In genomic region chr5:90224730-90225129, GRCm38 (mm10) we compare ENCODE assay signal across 7 mouse cellular contexts. TPM values are rescaled to one million over a fixed set of nuclear protein-coding genes. Genes with fewer than 3 reads are reported as not detected.
DNase-seq lines count a peak whose midpoint lies in the region; ATAC-seq and TF ChIP-seq lines count a peak whose summit lies in the region.

No protein-coding gene starts in this region.

- intact Hi-C loops in left cerebral cortex, postnatal 36 days (cut with DNase I) = loop anchor here (1.0 kb wide), 1 partner anchor 142 kb away; the partner anchor contains the start of gene Ankrd17

- peaks cover 52% of the 10 kb centered on the region for H3K36me3 ChIP-seq in hindbrain, embryonic 14.5 days (replicated peaks; ENCODE audit: control insufficient read depth, insufficient read depth)
- peaks cover 20% of the 10 kb centered on the region for H3K36me3 ChIP-seq in hindbrain, embryonic 12.5 days
- H3K36me3 ChIP-seq in ES-Bruce4 (ENCODE audit: control insufficient read depth, insufficient read depth, low read length, poor library complexity, severe bottlenecking) = peaks cover 14% of the 10 kb centered on the region
- H3K36me3 ChIP-seq in intestine, postnatal 0 days (ENCODE audit: control insufficient read depth, insufficient read depth) = peaks cover 46% of the 10 kb centered on the region

- no peaks in the 10 kb centered on the region for H3K27me3 ChIP-seq in hindbrain, embryonic 14.5 days (ENCODE audit: control insufficient read depth, insufficient read depth, low read length)
- no peaks in the 10 kb centered on the region for H3K27me3 ChIP-seq in hindbrain, embryonic 12.5 days
- H3K27me3 ChIP-seq in ES-Bruce4 (ENCODE audit: control insufficient read depth, insufficient read depth, low read length, poor library complexity, severe bottlenecking) = no peaks in the 10 kb centered on the region
- H3K27me3 ChIP-seq in intestine, postnatal 0 days (replicated peaks; ENCODE audit: control insufficient read depth, insufficient read depth, low read length) = no peaks in the 10 kb centered on the region

- H3K4me2 ChIP-seq in hindbrain, embryonic 14.5 days (replicated peaks) = peak overlapping the region; percentile 71; the same call in 1 of the 2 replicates
- no peak overlapping the region for H3K4me2 ChIP-seq in hindbrain, embryonic 12.5 days (replicated peaks)
- peak overlapping the region; percentile 74; the same call in 1 of the 2 replicates for H3K4me2 ChIP-seq in intestine, postnatal 0 days (replicated peaks; ENCODE audit: low read depth)

- H3K4me1 ChIP-seq in hindbrain, embryonic 14.5 days (replicated peaks; ENCODE audit: control insufficient read depth, insufficient read depth, low read length) = peaks cover 8% of the 10 kb centered on the region
- peaks cover 7% of the 10 kb centered on the region for H3K4me1 ChIP-seq in hindbrain, embryonic 12.5 days
- no peaks in the 10 kb centered on the region for H3K4me1 ChIP-seq in ES-Bruce4 (ENCODE audit: control insufficient read depth, insufficient read depth, low read length)
- H3K4me1 ChIP-seq in intestine, postnatal 0 days (replicated peaks; ENCODE audit: control insufficient read depth, insufficient read depth, low read length) = no peaks in the 10 kb centered on the region; the same call in 1 of the 2 replicates

- H3K9me3 ChIP-seq in hindbrain, embryonic 14.5 days (ENCODE audit: control insufficient read depth, low read length) = no peaks in the 10 kb centered on the region
- H3K9me3 ChIP-seq in hindbrain, embryonic 12.5 days (replicated peaks) = no peaks in the 10 kb centered on the region
- H3K9me3 ChIP-seq in ES-Bruce4 (replicated peaks; ENCODE audit: control insufficient read depth, insufficient read depth, low read length, poor library complexity, severe bottlenecking) = no peaks in the 10 kb centered on the region
- no peaks in the 10 kb centered on the region for H3K9me3 ChIP-seq in intestine, postnatal 0 days (ENCODE audit: control insufficient read depth)

- WGBS in hindbrain, embryonic 14.5 days = 86% methylated on average over 5 of the region's 5 CpGs
- 89% methylated on average over 5 of the region's 5 CpGs for WGBS in hindbrain, embryonic 12.5 days
- 81% methylated on average over 5 of the region's 5 CpGs for whole genome bisulfite sequencing in intestine, postnatal 0 days

- TF ChIP-seq EP300 in ES-Bruce4 (IDR thresholded peaks at IDR 0.05; ENCODE audit: insufficient read depth, low read depth, low read length) = no peak

- no peak for TF ChIP-seq POLR2A in ES-Bruce4 (IDR thresholded peaks at IDR 0.05; ENCODE audit: insufficient read depth, low read length)

- TF ChIP-seq CTCF in ES-Bruce4 (IDR thresholded peaks at IDR 0.05; ENCODE audit: low read depth, low read length) = no peak
- no peak for TF ChIP-seq CTCF in intestine, postnatal 0 days (IDR thresholded peaks at IDR 0.05; ENCODE audit: low read depth)

- no peak for DNase-seq in hindbrain, embryonic 14.5 days (ENCODE audit: low spot score)
- DNase-seq in 416B (ENCODE audit: low read depth) = peak; percentile 36
- DNase-seq in adrenal gland, adult 8-10 months = no peak
- DNase-seq in left cerebral cortex, postnatal 36 days (ENCODE audit: low spot score in 2 of 2) = no peak

- ATAC-seq in hindbrain, embryonic 14.5 days (ENCODE audit: low FRiP score) = no peak
- no peak for ATAC-seq in hindbrain, embryonic 12.5 days (ENCODE audit: low FRiP score)
- ATAC-seq in intestine, postnatal 0 days = no peak

- H3K27ac ChIP-seq in hindbrain, embryonic 14.5 days = no peak overlapping the region
- no peak overlapping the region for H3K27ac ChIP-seq in hindbrain, embryonic 12.5 days
- peak overlapping the region; percentile 74 for H3K27ac ChIP-seq in ES-Bruce4 (ENCODE audit: insufficient read depth, low read length)
- H3K27ac ChIP-seq in intestine, postnatal 0 days (ENCODE audit: low read depth, low read length) = no peak overlapping the region

- H3K4me3 ChIP-seq in hindbrain, embryonic 14.5 days (replicated peaks; ENCODE audit: low read length) = no peak overlapping the region
- no peak overlapping the region for H3K4me3 ChIP-seq in hindbrain, embryonic 12.5 days
- no peak overlapping the region for H3K4me3 ChIP-seq in ES-Bruce4 (ENCODE audit: low read depth, low read length)
- H3K4me3 ChIP-seq in intestine, postnatal 0 days (ENCODE audit: low read depth, low read length) = peak overlapping the region; percentile 79; the same call in 1 of the 2 replicates

- H3K9ac ChIP-seq in hindbrain, embryonic 14.5 days = no peak overlapping the region
- H3K9ac ChIP-seq in hindbrain, embryonic 12.5 days = no peak overlapping the region
- peak overlapping the region; percentile 20 for H3K9ac ChIP-seq in ES-Bruce4 (ENCODE audit: low read depth, poor library complexity, severe bottlenecking)
- H3K9ac ChIP-seq in intestine, postnatal 0 days (ENCODE audit: low read depth, low read length) = no peak overlapping the region

RNA-seq across cellular contexts. Expression of gene Cox18, which starts 0.9 kb away (rescaled TPM):
- 35.0 and 39.6 TPM in 2 replicates for polyA plus RNA-seq in hindbrain, embryonic 14.5 days (2014; fragmentation: Nextera tagmentation; extraction: Ambion mirVana)
- 26.6 and 28.6 TPM in 2 replicates for polyA plus RNA-seq in hindbrain, embryonic 12.5 days (2016; fragmentation: Nextera tagmentation; extraction: Ambion mirVana)
- polyA plus RNA-seq in ES-Bruce4 (2011; ENCODE audit: insufficient read depth, insufficient read length, low read depth, missing spikeins) = 33.3 and 36.3 TPM in 2 replicates
- 17.0 TPM in 2 replicates for polyA plus RNA-seq in intestine, postnatal 0 days (2015; fragmentation: Nextera tagmentation; extraction: Ambion mirVana)
- 10 to 100 TPM; 25.3 to 52.1 (median 38.0) TPM for total RNA-seq in adrenal gland, adult 8-10 months (2022)
- 10 to 100 TPM; 24.8 to 25.1 TPM for total RNA-seq in left cerebral cortex, postnatal 36 days (2021)
